Mouse (Mus musculus) embryonic facial prominence, embryonic 14.5 days (tissue): Measurements from ENCODE around the gene Pde4dip. TPM values are rescaled to one million over a fixed set of nuclear protein-coding genes. Genes with fewer than 3 reads are reported as not detected.

Experiments
- ATAC-seq: fragments of 200-750 bp; cut with Nextera tagmentation; 2 replicates; pipeline ENCODE4 v1.8.0; 2017; ENCODE audit warnings: low read depth, moderate number of reproducible peaks, moderate TSS enrichment
- DNase-seq: peaks from one replicate; pipeline ENCODE4 v3.0.0-alpha.2; 2015; ENCODE audit warnings: low spot score
- H3K27ac ChIP-seq: fragments of 300-500 bp; sonication (generic); replicated peaks from 2 replicates; pipeline ENCODE4 v1.5.1; 2014; ENCODE audit warnings: low read depth, mild to moderate bottlenecking, low read length, moderate library complexity
- H3K27me3 ChIP-seq: fragments of 300-500 bp; sonication (generic); replicated peaks from 2 replicates; pipeline ENCODE4 v1.6.1; 2014; ENCODE audit warnings: low read length; ENCODE audit not compliant: control insufficient read depth, insufficient read depth
- H3K36me3 ChIP-seq: fragments of 300-500 bp; sonication (generic); 2 replicates; pipeline ENCODE4 v1.6.1; 2014; ENCODE audit warnings: low read length, mixed read lengths; ENCODE audit not compliant: control insufficient read depth, insufficient read depth
- H3K4me1 ChIP-seq: fragments of 300-500 bp; sonication (generic); 2 replicates; pipeline ENCODE4 v1.6.1; 2014; ENCODE audit warnings: antibody characterized with exemption, low read length; ENCODE audit not compliant: control insufficient read depth, insufficient read depth
- H3K4me2 ChIP-seq: fragments of 300-500 bp; sonication (generic); 2 replicates; pipeline ENCODE4 v1.6.1; 2014; ENCODE audit warnings: low read depth, mild to moderate bottlenecking, low read length, moderate library complexity, mixed read lengths
- H3K4me3 ChIP-seq: fragments of 300-500 bp; sonication (generic); 2 replicates; pipeline ENCODE4 v1.5.1; 2014; ENCODE audit warnings: low read depth, mild to moderate bottlenecking, low read length
- H3K9ac ChIP-seq: fragments of 300-500 bp; sonication (generic); 2 replicates; pipeline ENCODE4 v1.6.1; 2014; ENCODE audit warnings: low read depth, mild to moderate bottlenecking, low read length, moderate library complexity, mixed read lengths
- H3K9me3 ChIP-seq: fragments of 300-500 bp; sonication (generic); 2 replicates; pipeline ENCODE4 v1.6.1; 2016; ENCODE audit warnings: low read length; ENCODE audit not compliant: control insufficient read depth
- WGBS: fragments of 180-500 bp; shearing (Covaris S2); extraction: QIAGEN DNeasy Blood & Tissue Kit; methylation state at CpG from one replicate; pipeline ENCODE4 v1.1.7; 2014; 5-methylcytosine and 5-hydroxymethylcytosine counted together
- polyA plus RNA-seq: library from polyadenylated mRNA; unstranded; fragments of >200 nt; fragmentation: Nextera tagmentation; extraction: Ambion mirVana; gene quantifications from 2 replicates; pipeline ENCODE4 v1.2.1, GENCODE M21; 2014

Gene Pde4dip
- polyA plus RNA-seq, 1 experiment from 2014 or later = 64.6 TPM

- DNase-seq (no peak), ATAC-seq (no peak)
- H3K27me3 ChIP-seq = peaks cover 12% of the 10 kb centered on the region; the same call in 1 of the 2 replicates
- no peak overlapping the region for H3K27ac ChIP-seq
- 13% methylated on average over 3 of the region's 3 CpGs for WGBS
- H3K4me1 ChIP-seq = peaks cover 10% of the 10 kb centered on the region; the same call in 1 of the 2 replicates
- H3K36me3 ChIP-seq = no peaks in the 10 kb centered on the region
- no peak overlapping the region for H3K9ac ChIP-seq
- peak overlapping the region; percentile 68; the same call in 1 of the 2 replicates for H3K4me2 ChIP-seq
- no peaks in the 10 kb centered on the region for H3K9me3 ChIP-seq
- peak overlapping the region; percentile 43; the same call in 1 of the 2 replicates for H3K4me3 ChIP-seq
These were observed 63.3 kb downstream of the Pde4dip start for GRCm38 (mm10) chr3:97825246-97825645.

- WGBS = 4% methylated on average over 4 of the region's 5 CpGs
- Histone ChIP-seq H3K4me3 (peak overlapping the region; percentile 43), H3K4me1 (peaks cover 10% of the 10 kb centered on the region; the same call in 1 of the 2 replicates), H3K36me3 (no peaks in the 10 kb centered on the region), H3K9ac (peak overlapping the region; percentile 48; the same call in 1 of the 2 replicates), H3K9me3 (no peaks in the 10 kb centered on the region), H3K27ac (no peak overlapping the region), H3K4me2 (peak overlapping the region; percentile 68), H3K27me3 (peaks cover 12% of the 10 kb centered on the region; the same call in 1 of the 2 replicates)
- no peak for DNase-seq
- ATAC-seq = 0 out of 2 replicates have a peak, but pooled peaks have one; percentile 12
These were observed 63.8 kb downstream of the Pde4dip start for GRCm38 (mm10) chr3:97824744-97825143.

GRCm38 (mm10) chr3:97824011-97824711 lies 64.3 kb downstream of the Pde4dip start:
- ATAC-seq = peak; percentile 82
- WGBS = 0% methylated on average over 22 of the region's 29 CpGs

DNA sequence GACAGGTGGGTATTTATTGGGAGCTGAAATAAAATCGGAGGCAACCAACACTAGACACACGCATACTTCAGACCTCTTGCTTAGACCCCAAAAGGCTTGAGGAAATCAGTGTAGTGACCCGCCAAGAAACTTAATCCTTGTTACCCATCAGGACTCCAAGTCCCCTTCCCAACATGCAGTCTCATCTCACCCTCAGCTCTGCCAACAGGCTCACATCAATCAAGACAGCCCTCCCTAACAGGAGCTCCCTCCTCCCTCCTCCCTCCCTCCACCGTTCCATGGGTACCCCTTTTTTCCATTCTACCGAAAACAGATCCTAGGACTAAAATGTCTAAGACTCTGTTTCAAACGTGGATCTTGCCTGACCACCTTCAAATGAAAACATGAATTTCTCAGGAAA lies 65.1 kb downstream of the Pde4dip start:
- 20% methylated on average over 6 of the region's 6 CpGs for WGBS
- peak overlapping the region; percentile 43; the same call in 1 of the 2 replicates for H3K4me3 ChIP-seq

More at GRCm38 (mm10) chr3:97824011-97824711, 64.3 kb downstream of the Pde4dip start:
- peaks cover 10% of the 10 kb centered on the region; the same call in 1 of the 2 replicates for H3K4me1 ChIP-seq
- no peaks in the 10 kb centered on the region for H3K36me3 ChIP-seq
- H3K9me3 ChIP-seq = no peaks in the 10 kb centered on the region
- H3K27ac ChIP-seq = no peak overlapping the region
- DNase-seq = peak; percentile 62
- peak overlapping the region; percentile 68 for H3K4me2 ChIP-seq
- peaks cover 12% of the 10 kb centered on the region; the same call in 1 of the 2 replicates for H3K27me3 ChIP-seq
- peak overlapping the region; percentile 48 for H3K9ac ChIP-seq
- H3K4me3 ChIP-seq = peak overlapping the region; percentile 43

GRCm38 (mm10) chr3:97819050-97819449 lies 69.5 kb downstream of the Pde4dip start:
- H3K27me3 ChIP-seq = peaks cover 11% of the 10 kb centered on the region; the same call in 1 of the 2 replicates
- H3K9me3 ChIP-seq = no peaks in the 10 kb centered on the region
- 53% methylated on average over 3 of the region's 3 CpGs for WGBS
- no peak for DNase-seq
- ATAC-seq = no peak
- no peaks in the 10 kb centered on the region for H3K36me3 ChIP-seq
- no peak overlapping the region for H3K4me3 ChIP-seq
- H3K9ac ChIP-seq = no peak overlapping the region
- H3K4me1 ChIP-seq = peaks cover 3% of the 10 kb centered on the region; the same call in 1 of the 2 replicates
- no peak overlapping the region for H3K4me2 ChIP-seq
- H3K27ac ChIP-seq = no peak overlapping the region

More for the DNA sequence above, 65.1 kb downstream of the Pde4dip start:
- H3K27ac ChIP-seq = no peak overlapping the region
- H3K4me2 ChIP-seq = peak overlapping the region; percentile 68; the same call in 1 of the 2 replicates
- ATAC-seq (no peak), DNase-seq (no peak)
- peaks cover 10% of the 10 kb centered on the region; the same call in 1 of the 2 replicates for H3K4me1 ChIP-seq
- peaks cover 12% of the 10 kb centered on the region; the same call in 1 of the 2 replicates for H3K27me3 ChIP-seq
- H3K36me3 ChIP-seq = no peaks in the 10 kb centered on the region
- no peak overlapping the region for H3K9ac ChIP-seq
- no peaks in the 10 kb centered on the region for H3K9me3 ChIP-seq

GRCm38 (mm10) chr3:97818383-97818982 lies 70.0 kb downstream of the Pde4dip start:
- Histone ChIP-seq H3K27me3 (0 out of 2 replicates have a peak, but pooled peaks cover 5% of the 10 kb centered on the region), H3K9ac (no peak overlapping the region), H3K27ac (no peak overlapping the region), H3K4me3 (no peak overlapping the region), H3K4me1 (no peaks in the 10 kb centered on the region), H3K36me3 (no peaks in the 10 kb centered on the region), H3K4me2 (no peak overlapping the region), H3K9me3 (no peaks in the 10 kb centered on the region)
- WGBS = 71% methylated on average over 1 of the region's 1 CpGs
- ATAC-seq = no peak
- DNase-seq = no peak

- Histone ChIP-seq H3K4me2 (no peak overlapping the region), H3K4me1 (0 out of 2 replicates have a peak, but pooled peaks cover 5% of the 10 kb centered on the region), H3K36me3 (no peaks in the 10 kb centered on the region), H3K9ac (no peak overlapping the region), H3K27ac (no peak overlapping the region; the same call in 1 of the 2 replicates), H3K9me3 (no peaks in the 10 kb centered on the region), H3K27me3 (no peaks in the 10 kb centered on the region), H3K4me3 (no peak overlapping the region)
- 24% methylated on average over 7 of the region's 7 CpGs for WGBS
- ATAC-seq (peak; percentile 91), DNase-seq (peak; percentile 81)
These were observed 76.7 kb downstream of the Pde4dip start for GRCm38 (mm10) chr3:97811651-97812399.

DNA sequence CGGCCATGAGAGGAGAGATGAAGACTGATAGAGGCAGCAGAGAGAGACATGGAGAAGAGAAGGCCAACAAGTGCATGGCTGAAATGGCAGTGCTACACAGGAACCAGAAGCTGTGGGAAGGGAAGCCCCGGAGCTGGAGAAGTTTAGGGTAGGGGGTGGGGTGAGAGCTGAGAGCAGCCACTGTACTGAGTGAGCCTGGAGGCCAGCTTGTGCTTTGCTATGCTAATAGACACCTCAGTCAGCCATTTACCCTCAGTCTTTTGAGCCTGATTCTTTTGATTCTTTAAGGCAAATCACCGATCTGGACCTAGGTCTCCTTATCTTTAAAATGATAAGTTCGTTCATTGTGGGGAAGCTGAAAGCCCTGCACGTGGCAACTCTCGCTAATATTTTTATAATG lies 77.3 kb downstream of the Pde4dip start:
- 21% methylated on average over 6 of the region's 6 CpGs for WGBS

More for the DNA sequence above, 77.3 kb downstream of the Pde4dip start:
- Histone ChIP-seq H3K4me1 (0 out of 2 replicates have a peak, but pooled peaks cover 5% of the 10 kb centered on the region), H3K4me2 (no peak overlapping the region), H3K4me3 (no peak overlapping the region), H3K27ac (no peak overlapping the region), H3K27me3 (no peaks in the 10 kb centered on the region), H3K9me3 (no peaks in the 10 kb centered on the region), H3K9ac (no peak overlapping the region), H3K36me3 (no peaks in the 10 kb centered on the region)
- DNase-seq (no peak), ATAC-seq (no peak)
